Mouse (Mus musculus) heart, postnatal 0 days (tissue): ENCODE data around the gene Zmym1.

Experiments used
- CTCF ChIP-seq: IDR thresholded peaks from 2 replicates; pipeline ENCODE4 v1.5.1; 2016; ENCODE audit warnings: antibody characterized with exemption, control low read depth, low read depth
- EP300 ChIP-seq: IDR thresholded peaks from 2 replicates; pipeline ENCODE4 v1.6.1; 2016; ENCODE audit warnings: antibody characterized with exemption, low read depth

GRCm38 (mm10) chr4:127004384-127004783 is 56.6 kb downstream of the Zmym1 start:
- no peak for TF ChIP-seq CTCF
- TF ChIP-seq EP300: no peak
